Mouse (Mus musculus) left cerebral cortex, adult 11 months (tissue): ENCODE measurements around the gene Trp53i13.
"Not testable (repeated sequence)": the region's sequence is repeated elsewhere in the genome, so short reads cannot be mapped to it uniquely, and the experiment has no call there.

Experiments used
- DNase-seq: peaks from one replicate; pipeline ENCODE4 v3.0.0; 2022; ENCODE audit warnings: low spot score

Gene Trp53i13

DNA sequence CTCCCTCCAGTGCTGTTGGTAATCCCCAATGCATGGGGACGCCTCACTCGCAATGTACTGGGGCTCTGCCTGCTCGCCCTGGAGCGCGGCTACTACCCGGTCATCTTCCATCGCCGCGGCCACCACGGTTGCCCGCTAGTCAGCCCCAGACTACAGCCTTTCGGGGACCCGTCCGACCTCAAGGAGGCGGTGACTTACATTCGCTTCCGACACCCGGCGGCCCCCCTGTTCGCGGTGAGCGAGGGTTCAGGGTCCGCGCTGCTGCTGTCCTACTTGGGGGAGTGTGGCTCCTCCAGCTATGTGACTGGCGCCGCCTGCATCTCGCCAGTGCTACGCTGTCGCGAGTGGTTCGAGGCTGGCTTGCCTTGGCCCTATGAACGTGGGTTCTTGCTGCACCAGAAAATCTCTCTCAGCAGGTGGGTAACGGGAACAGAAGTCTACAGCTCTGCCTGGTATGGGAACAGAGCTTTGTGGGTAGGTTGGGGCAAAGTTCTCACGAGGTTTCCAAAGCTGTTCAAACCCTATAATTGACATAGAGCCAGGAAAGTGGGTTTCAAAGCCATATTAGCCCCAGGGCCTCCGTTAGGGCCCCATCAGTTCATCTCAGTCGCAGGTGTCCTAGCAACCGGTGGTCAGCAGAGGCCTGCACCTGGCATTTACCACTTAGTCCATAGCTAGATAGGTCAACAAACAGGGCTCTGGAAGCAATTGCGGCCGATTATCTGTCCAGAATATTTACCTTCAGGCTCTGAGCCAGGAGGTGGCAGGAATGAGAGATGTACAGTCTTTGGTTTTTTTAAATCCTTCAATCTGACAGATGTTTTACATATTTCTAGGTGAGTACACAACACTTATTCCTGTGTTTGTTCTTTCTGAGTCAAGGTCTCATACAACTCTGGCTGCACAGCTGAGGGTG is at the start of gene Trp53i13:
Trp53i13 (minus strand) TSS at position 344 of the 916 bp plus-strand sequence.
- no peak for DNase-seq

DNA sequence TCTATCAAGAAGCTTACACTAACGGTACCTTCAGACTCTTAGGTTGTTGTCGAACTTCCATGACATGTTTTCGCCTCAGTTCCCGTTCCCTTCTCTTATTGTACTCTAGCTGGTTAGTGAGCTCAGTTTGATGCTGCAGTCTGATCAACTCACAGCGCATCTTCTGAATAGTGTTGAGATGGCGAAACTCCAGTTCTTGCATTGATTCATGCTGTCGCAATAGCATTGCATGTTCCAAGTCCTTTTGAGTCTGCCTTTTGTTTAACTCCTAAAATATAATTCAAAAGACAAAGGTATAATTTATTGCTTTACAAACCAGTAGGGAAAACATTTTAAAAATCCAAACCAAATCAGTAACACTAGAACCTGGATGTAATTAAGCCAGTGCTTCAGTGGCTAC is 29.5 kb upstream of the Trp53i13 start:
- no peak for DNase-seq

DNA sequence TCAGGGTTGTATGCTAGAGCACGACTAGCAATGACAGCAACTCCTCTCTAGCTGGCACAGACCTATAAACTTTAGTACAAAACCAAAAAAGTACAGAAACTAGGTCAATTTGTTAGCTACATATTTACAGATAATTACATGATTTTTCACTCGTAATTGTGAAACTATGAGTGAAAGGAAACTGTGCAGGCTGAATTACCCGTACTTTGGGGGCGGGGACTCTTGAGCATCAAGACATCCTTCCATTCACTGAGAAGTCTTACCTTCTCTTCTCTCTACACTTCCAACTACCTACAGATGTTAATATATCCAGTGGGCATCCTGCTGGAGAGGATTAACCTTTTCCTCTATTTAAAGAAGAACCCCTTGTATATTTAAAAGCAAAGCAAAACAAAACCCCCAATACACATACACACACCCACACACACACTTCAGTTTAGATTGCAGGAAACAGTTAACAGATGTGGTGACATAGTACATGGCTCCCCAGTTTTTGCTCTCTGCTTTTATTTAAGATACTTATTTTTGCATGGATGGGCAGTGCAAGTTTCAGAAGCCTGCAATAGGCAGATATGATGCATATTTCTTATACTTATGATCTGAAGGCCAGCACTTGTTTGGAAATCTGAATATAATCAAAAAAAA is 16.5 kb upstream of the Trp53i13 start:
- no peak for DNase-seq

DNA sequence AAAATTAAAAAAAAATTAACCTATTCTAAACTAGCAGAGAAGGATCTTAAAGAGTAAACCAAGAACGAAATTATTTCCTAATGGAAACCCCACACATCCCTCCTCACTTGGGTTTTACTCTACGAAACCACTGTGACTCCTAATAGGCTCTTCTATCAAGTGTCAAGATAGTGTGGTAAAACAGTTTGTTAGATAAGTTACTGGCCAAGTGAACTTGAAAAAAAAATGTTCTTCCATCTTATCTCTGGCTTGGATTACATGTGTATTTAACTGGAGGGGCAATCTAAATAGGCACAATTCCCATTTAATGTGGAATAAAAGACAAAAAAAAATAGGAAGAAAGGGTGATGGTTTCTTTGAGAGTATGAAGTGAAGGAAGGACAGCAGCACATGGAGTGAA is 15.1 kb upstream of the Trp53i13 start:
- DNase-seq = no peak

DNA sequence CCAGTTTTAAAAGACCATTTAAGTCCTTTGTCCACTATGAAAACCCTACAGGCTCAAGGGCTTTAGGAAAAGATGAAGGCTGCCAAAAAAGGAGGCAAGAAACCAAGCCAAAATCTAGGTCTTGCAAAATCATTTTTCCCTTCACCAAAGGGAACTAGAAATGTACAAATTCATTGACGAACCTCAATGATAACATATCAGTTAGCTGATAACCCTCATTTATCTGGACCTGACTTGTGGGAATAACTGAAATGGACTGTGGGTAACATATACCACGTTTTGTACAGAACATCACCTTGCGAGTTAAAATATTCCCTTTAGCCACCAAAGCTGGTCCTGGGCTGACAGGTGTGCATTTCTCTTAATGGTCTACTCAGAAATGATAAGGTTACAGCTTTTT is 13.9 kb upstream of the Trp53i13 start:
- no peak for DNase-seq

DNA sequence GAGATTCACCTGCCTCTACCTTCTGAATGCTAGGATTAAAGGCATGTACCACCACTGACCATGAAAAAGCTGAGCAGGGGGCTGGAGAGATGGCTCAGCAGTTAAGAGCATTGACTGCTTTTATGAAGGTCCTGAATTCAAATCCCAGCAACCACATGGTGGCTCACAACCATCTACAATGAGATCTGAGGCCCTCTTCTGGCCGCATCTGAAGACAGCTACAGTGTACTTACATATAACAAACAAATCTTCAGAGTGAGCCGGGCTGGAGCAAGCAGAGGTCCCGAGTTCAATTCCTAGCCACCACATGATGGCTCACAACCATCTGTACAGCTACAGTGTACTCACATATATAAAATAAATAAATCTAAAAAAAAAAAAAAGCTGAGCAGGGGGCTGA is 12.6 kb upstream of the Trp53i13 start:
- not testable (repeated sequence) for DNase-seq

DNA sequence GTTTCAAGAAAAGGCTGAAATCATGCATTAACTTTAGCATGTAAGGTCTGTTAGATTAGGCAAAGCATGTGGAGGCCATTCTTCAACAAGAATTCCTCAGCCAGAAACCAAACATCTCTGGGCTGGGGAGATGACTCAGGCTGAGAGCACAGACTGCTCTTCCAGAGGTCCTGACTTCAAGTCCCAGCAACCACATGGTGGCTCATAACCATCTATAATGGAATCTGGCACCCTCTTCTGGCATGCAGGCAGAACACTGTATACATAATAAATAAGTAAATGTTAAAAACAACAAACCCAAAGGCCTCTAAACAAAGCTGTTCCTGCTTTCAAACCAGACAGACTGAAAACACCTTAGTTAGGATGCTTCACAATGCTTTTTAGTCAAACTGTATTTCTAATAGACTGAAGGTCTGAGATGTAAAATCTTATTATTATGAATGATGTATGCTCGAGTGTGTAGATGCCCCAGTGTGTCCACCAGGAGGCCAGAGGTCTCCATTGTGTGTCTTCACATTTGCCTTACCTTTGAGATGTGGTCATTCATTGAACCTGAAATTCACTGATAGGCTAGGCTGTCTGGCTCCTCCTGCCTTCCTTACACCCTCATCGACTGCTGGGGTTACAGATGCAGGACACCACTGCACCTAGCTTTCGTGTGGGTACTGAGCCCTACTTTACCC is 10.2 kb upstream of the Trp53i13 start:
- DNase-seq = no peak

DNA sequence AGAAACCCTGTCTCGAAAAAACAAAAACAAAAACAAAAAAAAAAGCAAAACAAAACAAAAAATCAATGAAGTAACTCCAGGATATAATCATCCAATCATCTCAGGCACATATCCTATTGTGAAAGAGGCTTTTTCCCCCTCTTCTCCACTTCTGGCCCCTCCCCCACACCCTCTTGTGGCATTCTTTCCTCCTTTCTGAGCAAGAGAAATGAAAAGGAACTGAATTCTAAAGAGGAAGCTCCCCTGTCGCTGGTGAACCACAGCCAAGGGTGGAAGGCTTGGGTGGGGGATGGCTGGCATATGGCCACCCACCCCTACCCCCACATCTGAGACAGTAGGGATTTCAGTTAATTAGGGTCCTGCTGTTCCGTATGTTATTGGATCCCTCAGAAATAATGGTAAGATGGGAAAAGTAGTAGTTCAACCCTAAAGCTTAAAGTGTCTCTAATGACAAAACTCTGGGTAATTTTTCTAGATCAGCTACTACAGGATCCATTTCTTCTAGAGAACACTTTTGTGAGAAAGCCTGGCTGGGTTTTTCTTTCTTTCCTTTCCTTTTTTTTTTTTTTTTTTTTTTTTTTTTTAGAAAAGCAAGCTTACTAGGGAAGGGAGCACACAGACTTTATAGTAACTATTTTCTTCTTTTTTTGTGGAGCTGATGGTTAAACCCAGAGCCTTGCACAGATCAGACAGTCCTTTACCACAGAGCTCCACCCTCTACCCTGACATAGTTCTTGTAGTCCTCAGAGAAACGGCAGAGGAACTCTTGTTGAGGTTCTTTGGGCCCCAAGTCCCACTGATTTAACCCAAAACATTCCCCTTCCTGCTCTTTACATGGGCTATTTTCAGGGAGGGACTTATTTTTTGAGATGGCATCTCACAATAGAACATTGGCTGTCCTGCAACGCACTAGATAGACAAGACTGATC is 5.1 kb upstream of the Trp53i13 start:
- DNase-seq = no peak

DNA sequence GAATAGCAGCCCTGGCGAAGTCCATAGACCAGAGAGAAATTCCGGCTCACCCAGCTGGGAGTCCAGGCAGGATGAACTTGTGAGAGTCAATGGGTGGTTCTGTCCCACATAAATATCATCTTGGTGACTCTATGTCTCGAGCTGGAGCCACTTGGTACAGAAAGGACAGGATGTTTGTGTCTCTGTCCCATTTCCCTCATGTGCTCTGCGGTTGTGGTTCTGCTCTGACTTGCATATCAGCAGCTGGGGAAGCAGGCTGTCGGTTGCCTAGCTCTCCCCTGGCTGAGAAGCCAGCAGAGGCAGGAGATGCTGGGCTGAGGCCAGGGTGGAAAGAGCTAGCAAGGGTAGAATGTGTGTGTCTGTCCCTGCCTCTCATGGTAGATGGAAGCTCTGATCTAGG is 3.3 kb upstream of the Trp53i13 start, which contains the start of gene Gm10392:
Gm10392 (minus strand) TSS at position 156 of the 400 bp plus-strand sequence.
- DNase-seq = no peak

DNA sequence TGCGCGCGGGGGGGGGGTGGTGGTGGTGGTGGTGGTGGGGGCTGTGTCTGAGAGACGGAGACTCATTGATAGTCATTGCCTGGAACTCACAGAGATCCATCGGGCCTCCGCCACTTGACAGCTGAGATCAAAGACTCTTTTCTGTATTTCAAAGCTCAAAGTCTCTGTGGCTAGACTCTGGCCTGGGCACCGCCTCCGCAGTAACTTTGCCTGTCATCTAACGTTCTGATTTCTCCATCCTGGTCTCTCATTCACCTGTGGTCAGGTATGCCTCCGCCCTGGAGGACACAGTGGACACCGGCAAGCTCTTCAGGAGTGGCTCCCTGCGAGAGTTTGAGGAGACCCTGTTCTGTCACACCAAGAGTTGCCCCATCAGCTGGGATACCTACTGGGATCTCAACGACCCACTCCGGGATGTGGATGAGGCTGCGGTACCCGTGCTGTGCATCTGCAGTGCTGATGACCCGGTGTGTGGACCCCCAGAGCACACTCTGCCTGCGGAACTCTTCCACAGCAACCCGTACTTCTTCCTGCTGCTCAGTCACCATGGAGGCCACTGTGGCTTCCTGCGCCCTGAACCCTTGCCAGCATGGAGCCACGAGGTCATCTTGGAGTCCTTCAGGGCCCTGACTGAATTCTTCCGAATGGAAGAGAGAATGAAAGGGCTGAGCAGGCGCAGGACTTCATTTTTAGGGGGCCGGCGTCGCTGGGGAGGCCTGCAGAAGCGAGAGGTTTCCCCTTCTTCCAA is 2.4 kb upstream of the Trp53i13 start:
- no peak for DNase-seq

DNA sequence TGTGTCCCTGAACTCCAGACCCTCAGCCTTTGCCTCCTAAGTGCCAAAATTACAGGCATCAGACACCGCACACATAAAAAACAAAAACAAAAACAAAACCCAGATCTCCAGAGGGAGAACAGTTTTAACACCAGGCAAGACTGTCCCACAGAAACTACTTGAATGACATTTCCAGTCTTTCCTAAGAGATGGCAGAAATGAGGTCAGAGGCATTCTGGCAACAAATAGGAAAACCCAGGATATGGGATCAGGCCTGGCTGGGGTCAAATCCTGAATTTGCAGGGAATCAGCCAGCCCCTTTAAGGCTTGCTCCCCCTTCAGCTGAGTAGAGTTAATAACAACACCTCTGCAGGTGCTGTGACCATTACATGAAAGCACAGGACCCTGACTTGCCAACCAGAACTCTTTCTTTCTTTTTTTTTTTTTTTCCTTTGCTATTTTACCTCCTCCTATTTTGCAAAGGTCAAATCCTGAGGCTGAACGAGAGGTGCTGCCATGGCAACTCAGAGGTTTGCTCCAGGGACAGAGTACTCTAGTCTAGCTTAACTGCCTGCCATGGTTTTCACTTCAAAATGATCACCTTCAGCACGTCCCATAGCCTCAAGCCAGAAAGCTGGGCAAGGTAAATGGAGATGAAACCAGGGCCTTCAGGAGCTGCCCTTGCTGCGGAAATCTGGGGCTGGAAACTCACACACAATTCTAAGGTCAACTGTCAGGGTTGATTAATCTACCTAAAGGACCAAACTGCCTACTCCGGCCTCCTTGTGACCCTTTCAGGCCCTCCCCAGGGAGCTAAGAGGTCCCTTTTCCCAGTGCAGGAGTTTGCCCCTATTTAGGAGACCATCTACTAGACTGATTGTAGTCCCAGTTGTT is 1.0 kb upstream of the Trp53i13 start:
- DNase-seq = no peak

DNA sequence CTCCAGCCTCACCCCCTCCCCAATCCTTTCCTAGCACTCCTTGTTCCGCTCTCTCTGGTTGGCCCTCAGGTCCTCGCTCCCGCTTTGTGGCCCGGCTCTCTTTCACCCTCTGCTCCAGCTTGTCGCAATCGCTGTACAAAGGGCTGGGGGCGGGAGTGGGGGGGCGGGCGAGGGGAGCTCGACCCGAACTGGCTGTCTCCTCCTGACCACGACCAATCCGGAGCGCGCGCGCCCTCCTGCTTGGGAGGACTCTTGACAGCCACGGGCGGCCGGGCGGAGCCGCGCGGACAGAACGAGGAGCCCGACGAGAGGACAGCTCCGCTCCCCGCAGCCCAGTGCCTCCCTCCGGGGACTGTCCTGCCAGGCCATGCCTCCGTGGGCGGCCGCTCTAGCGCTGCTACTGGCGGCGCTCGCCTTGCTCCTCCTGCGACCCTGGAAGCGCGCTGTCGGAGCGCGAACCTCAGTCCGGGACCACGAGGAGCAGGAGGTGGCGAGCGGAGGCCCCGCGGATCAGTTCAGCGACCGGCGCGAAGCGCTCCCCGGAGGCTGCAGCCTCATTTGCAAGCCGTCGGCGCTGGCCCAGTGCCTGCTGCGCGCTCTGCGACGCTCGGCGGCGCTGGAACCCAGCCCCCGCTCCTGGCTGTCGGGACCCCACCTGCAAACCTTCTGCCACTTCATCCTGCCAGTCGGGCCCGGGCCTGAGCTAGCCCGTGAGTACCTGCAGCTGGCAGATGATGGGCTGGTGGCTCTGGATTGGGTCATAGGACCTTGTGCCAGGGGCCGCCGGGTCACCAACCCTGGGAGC is 746 bp downstream of the Trp53i13 start, which contains the start of gene Abhd15:
Abhd15 (plus strand) TSS at position 290 of the 805 bp plus-strand sequence.
- DNase-seq = no peak

DNA sequence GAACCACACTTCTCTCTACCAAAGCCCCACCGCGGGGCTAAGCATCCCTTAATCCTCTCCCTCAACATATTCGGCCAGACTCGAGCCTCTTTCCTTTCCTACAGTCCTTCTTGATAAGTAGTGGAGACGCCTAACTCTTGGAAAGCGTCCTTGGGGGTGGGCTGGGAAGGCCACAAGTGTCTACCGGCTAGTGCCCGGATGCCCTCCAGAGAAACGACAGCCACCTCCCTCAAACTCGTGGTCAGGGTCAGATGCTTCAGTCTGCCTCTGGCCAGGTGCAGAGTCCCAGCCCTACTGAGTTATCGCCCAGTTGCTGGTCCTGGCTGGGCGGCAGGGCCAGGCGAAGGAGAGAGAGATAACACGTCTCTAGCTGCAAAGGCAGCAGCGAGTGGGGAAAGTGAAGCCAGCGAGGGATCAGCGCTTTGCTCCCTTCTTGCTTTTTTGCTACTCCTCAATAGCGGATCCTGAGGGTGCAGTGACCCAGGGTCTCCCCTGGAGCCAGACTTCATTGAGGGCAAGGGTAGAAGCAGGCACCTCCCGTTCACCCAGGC is 1.4 kb downstream of the Trp53i13 start:
- no peak for DNase-seq

DNA sequence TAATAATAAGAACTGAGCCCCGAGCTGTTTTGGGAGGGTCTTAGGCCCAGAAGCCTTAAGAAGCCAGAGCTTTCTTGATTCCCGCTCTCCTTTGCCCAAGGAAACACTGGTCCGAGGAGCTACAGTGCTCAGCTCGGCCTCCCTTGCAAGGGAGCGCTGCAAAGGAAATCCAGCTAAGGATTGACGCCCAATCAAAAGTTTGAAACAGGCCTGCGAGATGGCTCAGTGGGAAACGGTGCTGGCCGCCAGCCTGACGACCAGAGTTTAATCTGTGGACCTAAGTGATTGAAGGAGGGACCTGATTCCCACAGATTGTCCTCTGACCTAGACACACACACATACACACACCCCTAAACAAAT is 2.0 kb downstream of the Trp53i13 start:
- DNase-seq = no peak

DNA sequence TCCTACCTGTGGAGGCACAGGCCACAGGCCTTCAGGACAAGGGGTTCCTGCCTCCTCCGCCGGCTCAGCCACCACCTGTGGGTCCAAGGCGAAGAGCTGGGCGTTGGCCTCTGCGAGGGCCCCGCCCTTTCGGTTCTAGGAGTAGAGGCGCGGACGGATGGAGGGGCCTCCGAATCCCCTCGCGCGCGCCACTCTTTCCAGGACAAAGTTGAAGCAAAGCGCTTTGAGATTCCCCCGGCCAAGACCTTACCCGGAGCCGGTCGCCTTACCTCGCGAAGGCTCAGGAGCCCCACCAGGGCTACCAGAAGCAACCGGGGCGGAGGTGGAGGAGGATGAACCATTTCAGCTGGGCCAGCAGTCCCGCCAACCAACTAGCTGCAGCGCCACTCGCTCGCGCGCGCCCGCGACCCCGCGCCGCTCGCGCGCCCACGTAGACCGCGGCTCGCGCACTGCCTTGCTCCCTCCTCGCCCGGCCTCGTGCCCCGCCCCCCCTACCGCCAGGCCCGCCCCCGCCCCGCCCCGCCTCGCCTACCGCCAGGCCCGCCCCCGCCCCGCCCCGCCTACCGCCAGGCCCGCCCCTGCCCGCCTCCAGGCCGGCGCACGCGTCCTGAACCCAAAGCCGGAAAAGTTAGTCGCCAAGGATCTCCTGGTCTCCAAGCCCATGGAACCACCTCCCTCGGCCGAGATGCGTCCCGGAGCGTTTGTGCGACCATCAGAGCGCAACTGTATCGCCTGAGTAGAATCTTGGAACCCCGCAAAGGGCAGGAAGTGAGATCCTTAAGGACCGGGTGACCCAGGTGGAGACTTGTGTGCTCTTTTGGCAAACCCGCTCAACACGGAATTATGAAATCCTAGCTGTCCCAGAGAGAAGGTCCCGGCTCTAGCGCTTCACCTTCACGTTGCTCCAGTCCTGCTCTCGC is 2.6 kb downstream of the Trp53i13 start:
- no peak for DNase-seq

DNA sequence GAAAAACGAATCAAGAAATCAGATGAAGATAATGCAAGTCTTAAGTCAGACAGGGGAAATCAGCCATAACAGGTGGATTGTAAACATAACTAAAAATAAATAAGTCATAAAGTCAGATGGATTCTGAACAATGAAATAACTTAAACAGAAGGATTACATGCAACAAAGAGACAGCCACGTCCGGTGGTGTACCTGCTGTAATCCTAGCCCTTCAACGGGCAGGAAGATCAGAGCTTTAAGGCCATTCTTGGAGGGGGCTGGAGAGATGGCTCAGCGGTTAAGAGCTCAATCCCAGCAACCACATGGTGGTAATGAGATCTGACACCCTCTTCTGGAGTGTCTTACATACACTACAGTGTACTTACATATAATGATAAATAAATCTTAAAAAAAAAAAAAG is 4.4 kb downstream of the Trp53i13 start:
- DNase-seq = no peak
